Mouse (Mus musculus): ENCODE data around the gene Mad2l1. TPM values are rescaled to one million over a fixed set of nuclear protein-coding genes. Genes with fewer than 3 reads are reported as not detected.

The Mad2l1 gene
- polyA plus RNA-seq (2015; fragmentation: Nextera tagmentation; extraction: Ambion mirVana): 74.5 and 82.4 TPM in 2 replicates

DNA sequence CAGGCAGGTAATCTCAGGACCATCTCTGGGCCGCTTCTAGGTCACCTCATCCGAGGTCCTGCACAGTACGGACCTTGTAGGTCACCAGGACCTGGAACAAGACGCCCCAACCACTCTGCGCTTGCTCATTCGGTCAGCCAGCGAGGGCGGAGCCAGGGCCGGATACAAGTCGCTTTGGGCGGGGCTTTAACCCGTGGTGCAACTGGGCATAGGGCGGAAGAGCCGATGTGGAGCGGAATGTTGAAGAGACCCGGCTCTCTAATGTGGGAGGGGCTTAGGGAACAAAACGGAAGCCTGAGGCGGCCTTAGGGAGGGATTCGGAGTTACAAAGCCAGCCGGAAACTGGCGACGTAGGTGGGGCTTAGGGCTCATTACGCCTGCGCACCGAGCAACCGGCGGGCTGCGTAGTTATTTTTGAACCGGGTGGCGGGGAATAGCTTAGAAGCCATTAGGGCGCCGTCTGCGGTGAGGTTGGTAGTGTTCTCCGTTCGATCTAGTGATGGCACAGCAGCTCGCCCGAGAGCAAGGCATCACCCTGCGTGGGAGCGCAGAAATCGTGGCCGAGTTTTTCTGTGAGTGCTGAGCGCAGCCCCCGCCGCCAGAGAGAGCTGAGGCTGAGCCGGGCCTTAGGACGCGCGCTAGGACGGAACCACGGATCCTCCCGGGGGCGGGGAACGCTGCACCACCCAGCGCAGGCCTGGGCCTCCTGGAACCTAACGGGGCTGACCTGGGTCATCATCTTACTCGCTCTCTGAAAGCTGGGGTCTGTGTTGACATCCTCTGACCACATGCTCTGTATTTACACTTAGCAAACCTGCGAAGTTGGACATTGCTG is at the start of gene Mad2l1:
TSS of gene Mad2l1 (plus strand) at position 363 of the 835 bp plus-strand sequence.
- H3K4me1 ChIP-seq (ENCODE audit: control insufficient read depth, insufficient read depth, low read length): peaks cover 15% of the 10 kb centered on the region

DNA sequence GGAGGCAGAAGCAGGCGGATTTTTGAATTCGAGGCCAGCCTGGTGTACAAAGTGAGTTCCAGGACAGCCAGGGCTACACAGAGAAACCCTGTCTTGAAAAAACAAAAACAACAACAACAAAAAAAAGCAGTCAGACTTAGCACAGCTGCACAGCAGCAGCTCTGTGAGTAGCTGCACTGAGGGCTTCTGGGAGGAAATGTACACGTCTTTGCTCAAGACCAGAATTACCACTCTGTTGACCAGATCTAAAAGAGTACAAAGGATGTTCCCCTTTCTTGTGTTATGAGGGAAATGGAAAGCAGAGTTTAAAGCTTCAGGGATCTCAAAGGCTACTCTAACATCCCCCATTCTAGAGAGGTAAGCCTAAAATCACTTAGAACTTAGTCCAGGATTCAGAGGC is 41.5 kb upstream of the Mad2l1 start:
- Histone ChIP-seq H3K9me3 (replicated peaks; ENCODE audit: control insufficient read depth, low read length) (no peaks in the 10 kb centered on the region), H3K4me3 (replicated peaks; ENCODE audit: low read length) (no peak overlapping the region), H3K9ac (ENCODE audit: low read length) (no peak overlapping the region), H3K27me3 (ENCODE audit: control insufficient read depth, insufficient read depth, low read length) (no peaks in the 10 kb centered on the region), H3K4me1 (ENCODE audit: control insufficient read depth, insufficient read depth, low read length) (no peaks in the 10 kb centered on the region), H3K36me3 (ENCODE audit: control insufficient read depth, insufficient read depth, low read length) (no peaks in the 10 kb centered on the region), H3K27ac (ENCODE audit: low read length) (no peak overlapping the region), H3K4me2 (ENCODE audit: low read depth, low read length) (no peak overlapping the region)
- WGBS: 73% methylated on average over 3 of the region's 3 CpGs
- ATAC-seq (ENCODE audit: insufficient read depth, low FRiP score): no peak

More for the DNA sequence above, at the start of gene Mad2l1:
- WGBS: under 1% methylated on average over 57 of the region's 57 CpGs
- Histone ChIP-seq H3K27ac (ENCODE audit: low read length) (peak within 1 kb of the TSS; percentile 93), H3K9ac (ENCODE audit: low read length) (peak within 1 kb of the TSS; percentile 85), H3K4me2 (ENCODE audit: low read depth, low read length) (peak within 1 kb of the TSS; percentile 76), H3K36me3 (ENCODE audit: control insufficient read depth, insufficient read depth, low read length) (no peaks in the 10 kb centered on the region), H3K9me3 (replicated peaks; ENCODE audit: control insufficient read depth, low read length) (no peaks in the 10 kb centered on the region), H3K4me3 (replicated peaks; ENCODE audit: low read length) (peak within 1 kb of the TSS; percentile 82), H3K27me3 (ENCODE audit: control insufficient read depth, insufficient read depth, low read length) (no peaks in the 10 kb centered on the region)
- ATAC-seq (ENCODE audit: insufficient read depth, low FRiP score): peak; percentile 100

DNA sequence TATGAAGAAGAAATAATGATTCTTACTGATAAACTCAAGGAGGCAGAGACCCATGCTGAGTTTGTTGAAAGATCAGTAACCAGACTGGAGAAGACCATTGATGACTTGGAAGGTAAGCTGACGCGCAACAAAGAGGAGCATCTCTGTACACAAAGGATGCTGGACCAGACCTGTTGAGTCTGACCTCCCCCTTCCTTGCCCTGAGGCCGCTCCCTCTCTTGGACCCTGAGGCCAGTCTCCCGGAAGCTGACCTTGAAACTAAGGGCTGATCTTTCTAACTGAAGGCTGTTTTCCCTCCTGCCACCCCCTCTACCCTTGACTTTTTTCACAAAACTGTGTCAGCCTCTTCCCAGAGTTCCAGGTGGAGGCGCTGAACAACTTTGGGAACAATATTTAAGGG is 18.8 kb upstream of the Mad2l1 start:
- H3K27ac ChIP-seq (ENCODE audit: low read length): no peak overlapping the region
- ATAC-seq (ENCODE audit: insufficient read depth, low FRiP score): no peak
- H3K36me3 ChIP-seq (ENCODE audit: control insufficient read depth, insufficient read depth, low read length): no peaks in the 10 kb centered on the region
- H3K27me3 ChIP-seq (ENCODE audit: control insufficient read depth, insufficient read depth, low read length): no peaks in the 10 kb centered on the region
- H3K4me2 ChIP-seq (ENCODE audit: low read depth, low read length): no peak overlapping the region
- no peak overlapping the region for H3K9ac ChIP-seq (ENCODE audit: low read length)
- no peak overlapping the region for H3K4me3 ChIP-seq (replicated peaks; ENCODE audit: low read length)
- no peaks in the 10 kb centered on the region for H3K9me3 ChIP-seq (replicated peaks; ENCODE audit: control insufficient read depth, low read length)
- 91% methylated on average over 5 of the region's 5 CpGs for WGBS
- H3K4me1 ChIP-seq (ENCODE audit: control insufficient read depth, insufficient read depth, low read length): no peaks in the 10 kb centered on the region

DNA sequence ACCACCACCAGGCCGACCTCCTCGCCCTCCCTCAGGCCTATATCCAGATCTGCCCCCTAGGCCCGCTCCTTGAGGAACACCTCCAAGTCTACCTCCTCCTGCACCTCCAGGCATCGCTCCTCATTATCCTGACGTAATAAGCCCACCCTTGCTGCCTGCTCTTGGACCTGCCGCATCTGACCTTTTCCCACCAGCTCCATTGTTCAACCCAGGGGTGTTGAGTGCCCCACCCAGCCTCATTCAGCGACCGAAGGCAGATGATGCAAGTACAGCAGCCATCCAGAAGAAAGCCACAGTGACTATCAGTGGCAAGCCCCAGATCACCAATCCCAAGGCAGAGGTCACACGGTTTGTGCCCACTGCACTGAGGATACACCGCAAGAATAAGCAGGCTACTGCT is 6.8 kb upstream of the Mad2l1 start:
- WGBS: 94% methylated on average over 10 of the region's 10 CpGs
- Histone ChIP-seq H3K27me3 (ENCODE audit: control insufficient read depth, insufficient read depth, low read length) (no peaks in the 10 kb centered on the region), H3K9ac (ENCODE audit: low read length) (no peak overlapping the region), H3K4me3 (replicated peaks; ENCODE audit: low read length) (no peak overlapping the region), H3K9me3 (replicated peaks; ENCODE audit: control insufficient read depth, low read length) (no peaks in the 10 kb centered on the region), H3K4me1 (ENCODE audit: control insufficient read depth, insufficient read depth, low read length) (no peaks in the 10 kb centered on the region), H3K36me3 (ENCODE audit: control insufficient read depth, insufficient read depth, low read length) (no peaks in the 10 kb centered on the region), H3K27ac (ENCODE audit: low read length) (no peak overlapping the region), H3K4me2 (ENCODE audit: low read depth, low read length) (no peak overlapping the region)
- ATAC-seq (ENCODE audit: insufficient read depth, low FRiP score): no peak

DNA sequence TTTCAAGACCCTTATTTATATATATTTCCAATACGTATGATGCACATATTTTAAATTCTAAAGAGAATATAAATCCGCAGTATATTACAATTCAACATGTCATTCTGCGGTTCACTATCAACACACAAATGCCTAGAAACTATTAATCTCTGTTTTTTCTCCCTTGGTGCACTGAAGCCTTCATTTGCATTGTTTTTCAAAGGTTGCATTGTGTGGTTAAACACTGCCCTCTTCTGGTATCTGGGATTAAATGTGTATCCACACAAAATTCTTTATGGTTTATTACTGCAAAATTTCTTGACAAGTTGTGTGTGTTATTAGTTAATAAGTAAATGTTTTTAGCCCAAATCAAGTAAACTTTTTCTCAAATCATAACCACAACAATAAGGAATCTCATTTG is 1.9 kb upstream of the Mad2l1 start:
- H3K4me3 ChIP-seq (replicated peaks; ENCODE audit: low read length): no peak overlapping the region
- no peak overlapping the region for H3K9ac ChIP-seq (ENCODE audit: low read length)
- no peaks in the 10 kb centered on the region for H3K9me3 ChIP-seq (replicated peaks; ENCODE audit: control insufficient read depth, low read length)
- no peak overlapping the region for H3K4me2 ChIP-seq (ENCODE audit: low read depth, low read length)
- peaks cover 15% of the 10 kb centered on the region for H3K4me1 ChIP-seq (ENCODE audit: control insufficient read depth, insufficient read depth, low read length)
- no peaks in the 10 kb centered on the region for H3K27me3 ChIP-seq (ENCODE audit: control insufficient read depth, insufficient read depth, low read length)
- no peak for ATAC-seq (ENCODE audit: insufficient read depth, low FRiP score)
- no peaks in the 10 kb centered on the region for H3K36me3 ChIP-seq (ENCODE audit: control insufficient read depth, insufficient read depth, low read length)
- WGBS: 34% methylated on average over 3 of the region's 3 CpGs
- H3K27ac ChIP-seq (ENCODE audit: low read length): no peak overlapping the region

DNA sequence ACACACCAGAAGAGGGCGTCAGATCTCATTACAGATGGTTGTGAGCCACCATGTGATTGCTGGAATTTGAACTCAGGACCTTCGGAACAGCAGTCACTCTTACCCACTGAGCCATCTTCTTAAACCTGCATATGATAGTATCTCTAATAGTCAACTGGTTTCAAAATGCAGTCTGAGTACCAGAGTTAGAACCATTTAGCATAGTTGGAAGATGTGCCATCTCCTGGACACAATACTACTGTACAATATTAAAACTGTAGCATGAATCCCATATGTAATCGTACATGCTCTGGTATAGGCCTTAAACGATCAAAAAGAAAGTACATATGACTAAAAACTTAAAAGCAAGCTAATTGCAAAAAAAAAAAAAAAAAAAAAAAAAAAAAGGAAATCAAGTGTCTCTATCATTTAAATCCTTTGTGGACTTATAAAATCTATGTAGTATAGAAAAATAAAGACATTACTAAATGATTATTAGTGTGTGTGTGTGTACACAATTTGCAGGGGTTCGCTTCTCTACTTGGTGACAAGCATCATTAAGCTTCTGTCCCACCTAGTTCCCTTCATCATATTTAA is 736 bp upstream of the Mad2l1 start:
- H3K9me3 ChIP-seq (replicated peaks; ENCODE audit: control insufficient read depth, low read length): no peaks in the 10 kb centered on the region
- peak overlapping the region; percentile 85 for H3K9ac ChIP-seq (ENCODE audit: low read length)
- WGBS: 73% methylated on average over 5 of the region's 5 CpGs
- peak overlapping the region; percentile 93 for H3K27ac ChIP-seq (ENCODE audit: low read length)
- H3K4me1 ChIP-seq (ENCODE audit: control insufficient read depth, insufficient read depth, low read length): peaks cover 15% of the 10 kb centered on the region
- no peak for ATAC-seq (ENCODE audit: insufficient read depth, low FRiP score)
- H3K27me3 ChIP-seq (ENCODE audit: control insufficient read depth, insufficient read depth, low read length): no peaks in the 10 kb centered on the region
- H3K36me3 ChIP-seq (ENCODE audit: control insufficient read depth, insufficient read depth, low read length): no peaks in the 10 kb centered on the region
- H3K4me3 ChIP-seq (replicated peaks; ENCODE audit: low read length): peak overlapping the region; percentile 82
- peak overlapping the region; percentile 64 for H3K4me2 ChIP-seq (ENCODE audit: low read depth, low read length)

DNA sequence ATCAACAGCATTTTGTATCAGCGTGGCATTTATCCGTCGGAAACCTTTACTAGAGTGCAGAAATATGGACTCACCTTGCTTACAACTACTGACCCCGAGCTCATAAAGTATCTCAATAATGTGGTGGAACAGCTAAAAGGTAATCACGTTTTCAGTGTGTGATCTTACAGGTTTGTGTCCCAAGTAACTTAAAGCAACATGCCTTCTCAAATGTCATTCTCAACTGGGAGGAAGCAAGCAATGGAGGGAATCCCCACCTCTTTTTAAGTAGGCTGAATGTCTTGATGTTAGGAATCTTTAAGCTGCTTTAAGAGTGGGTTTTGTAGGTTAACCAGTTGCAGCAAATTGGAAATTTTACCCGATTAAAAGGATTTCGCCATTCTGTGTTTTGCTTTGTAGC is 776 bp downstream of the Mad2l1 start:
- no peaks in the 10 kb centered on the region for H3K27me3 ChIP-seq (ENCODE audit: control insufficient read depth, insufficient read depth, low read length)
- peak overlapping the region; percentile 93; the same call in 1 of the 2 replicates for H3K27ac ChIP-seq (ENCODE audit: low read length)
- WGBS: 12% methylated on average over 7 of the region's 7 CpGs
- H3K9me3 ChIP-seq (replicated peaks; ENCODE audit: control insufficient read depth, low read length): no peaks in the 10 kb centered on the region
- H3K36me3 ChIP-seq (ENCODE audit: control insufficient read depth, insufficient read depth, low read length): no peaks in the 10 kb centered on the region
- ATAC-seq (ENCODE audit: insufficient read depth, low FRiP score): no peak
- peak overlapping the region; percentile 85 for H3K9ac ChIP-seq (ENCODE audit: low read length)
- H3K4me2 ChIP-seq (ENCODE audit: low read depth, low read length): peak overlapping the region; percentile 76
- peaks cover 15% of the 10 kb centered on the region for H3K4me1 ChIP-seq (ENCODE audit: control insufficient read depth, insufficient read depth, low read length)
- H3K4me3 ChIP-seq (replicated peaks; ENCODE audit: low read length): peak overlapping the region; percentile 82

DNA sequence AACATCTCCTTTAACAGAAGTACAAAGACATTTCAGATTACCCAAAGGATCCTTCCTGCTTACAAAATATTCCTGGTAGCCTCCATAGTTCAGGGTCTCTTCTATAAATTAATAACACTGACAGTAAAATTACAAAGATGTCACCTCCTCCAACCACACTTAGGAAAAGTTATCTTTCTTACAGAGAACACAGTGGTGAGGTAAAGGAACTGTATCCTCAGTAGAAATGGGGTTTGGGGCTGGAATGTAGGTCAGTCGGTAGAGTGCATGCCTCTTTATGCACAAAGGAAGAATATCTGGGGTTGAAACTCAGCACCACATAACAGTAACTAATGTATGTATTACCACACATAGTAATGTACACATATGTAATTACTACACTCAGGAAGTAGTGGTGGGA is 24.8 kb downstream of the Mad2l1 start, which contains the start of gene Vmn1r32:
TSS of gene Vmn1r32 (minus strand) at position 101 of the 400 bp plus-strand sequence.
- Histone ChIP-seq H3K9ac (ENCODE audit: low read length) (no peak within 1 kb of the TSS), H3K4me1 (ENCODE audit: control insufficient read depth, insufficient read depth, low read length) (no peaks in the 10 kb centered on the region), H3K4me2 (ENCODE audit: low read depth, low read length) (no peak within 1 kb of the TSS), H3K27me3 (ENCODE audit: control insufficient read depth, insufficient read depth, low read length) (no peaks in the 10 kb centered on the region), H3K27ac (ENCODE audit: low read length) (no peak within 1 kb of the TSS), H3K4me3 (replicated peaks; ENCODE audit: low read length) (no peak within 1 kb of the TSS), H3K36me3 (ENCODE audit: control insufficient read depth, insufficient read depth, low read length) (no peaks in the 10 kb centered on the region), H3K9me3 (replicated peaks; ENCODE audit: control insufficient read depth, low read length) (no peaks in the 10 kb centered on the region)
- WGBS: 67% methylated on average over 1 of the region's 1 CpGs
- ATAC-seq (ENCODE audit: insufficient read depth, low FRiP score): no peak

DNA sequence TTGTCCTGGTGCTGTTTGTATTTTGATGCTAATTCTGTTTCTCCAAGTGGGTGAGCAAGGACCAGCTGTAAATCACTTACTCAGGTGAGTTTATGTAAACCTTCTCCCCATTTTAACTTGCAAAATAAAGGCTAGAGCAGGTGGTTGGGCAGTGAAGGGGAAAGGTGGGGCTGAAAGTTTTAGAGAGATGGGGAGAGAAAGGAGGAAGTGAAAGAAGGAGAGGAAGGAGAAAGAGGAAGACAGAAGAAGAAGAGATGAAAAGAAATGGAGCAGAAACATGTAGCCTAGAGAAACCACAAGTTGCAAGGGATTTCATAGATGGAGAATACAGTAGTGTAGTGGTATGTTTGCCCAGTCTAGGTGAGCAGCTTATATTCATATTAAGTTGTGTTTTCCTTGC is 60.6 kb downstream of the Mad2l1 start:
- Histone ChIP-seq H3K4me2 (ENCODE audit: low read depth, low read length) (no peak overlapping the region), H3K27me3 (ENCODE audit: control insufficient read depth, insufficient read depth, low read length) (no peaks in the 10 kb centered on the region), H3K36me3 (ENCODE audit: control insufficient read depth, insufficient read depth, low read length) (no peaks in the 10 kb centered on the region), H3K4me3 (replicated peaks; ENCODE audit: low read length) (no peak overlapping the region), H3K27ac (ENCODE audit: low read length) (no peak overlapping the region), H3K9me3 (replicated peaks; ENCODE audit: control insufficient read depth, low read length) (no peaks in the 10 kb centered on the region), H3K4me1 (ENCODE audit: control insufficient read depth, insufficient read depth, low read length) (no peaks in the 10 kb centered on the region), H3K9ac (ENCODE audit: low read length) (no peak overlapping the region)
- no peak for ATAC-seq (ENCODE audit: insufficient read depth, low FRiP score)
